Mouse (Mus musculus) lung, adult 2 months (tissue): ENCODE measurements around the gene Farsa.

Experiments
- CTCF ChIP-seq: fragments of 200-500 bp; IDR thresholded peaks from 2 replicates; pipeline ENCODE4 v1.5.1; 2011; ENCODE audit warnings: mild to moderate bottlenecking, low read length, control low read depth; ENCODE audit not compliant: insufficient read depth
- POLR2A ChIP-seq: fragments of 200-500 bp; IDR thresholded peaks from 2 replicates; pipeline ENCODE4 v1.6.1; 2011; ENCODE audit warnings: low read depth, mild to moderate bottlenecking, control low read depth, low read length, borderline replicate concordance; ENCODE audit errors: extremely low read depth

GRCm38 (mm10) chr8:84909162-84909767 is 52.5 kb downstream of the Farsa start:
- TF ChIP-seq CTCF (no peak), POLR2A (no peak)
